Mouse (Mus musculus) heart, embryonic 15.5 days (tissue): Measurements from ENCODE around the gene Trarg1. TPM values are rescaled to one million over a fixed set of nuclear protein-coding genes. Genes with fewer than 3 reads are reported as not detected.

Experiments used
- ATAC-seq: fragments of 200-750 bp; cut with Nextera tagmentation; replicated peaks from 2 replicates; pipeline ENCODE4 v1.8.0; 2017; ENCODE audit warnings: low read depth, moderate TSS enrichment; ENCODE audit not compliant: insufficient number of reproducible peaks, insufficient read depth, low FRiP score
- H3K27ac ChIP-seq: fragments of 300-500 bp; sonication (generic); 2 replicates; pipeline ENCODE4 v1.5.1; 2015; ENCODE audit warnings: mild to moderate bottlenecking, inconsistent platforms
- H3K27me3 ChIP-seq: fragments of 300-500 bp; sonication (generic); 2 replicates; pipeline ENCODE4 v1.6.1; 2015; ENCODE audit warnings: inconsistent platforms
- H3K36me3 ChIP-seq: fragments of 300-500 bp; sonication (generic); 2 replicates; pipeline ENCODE4 v1.6.1; 2015; ENCODE audit warnings: mild to moderate bottlenecking, inconsistent platforms
- H3K4me1 ChIP-seq: fragments of 300-500 bp; sonication (generic); replicated peaks from 2 replicates; pipeline ENCODE4 v1.6.1; 2015; ENCODE audit warnings: inconsistent platforms
- H3K4me2 ChIP-seq: fragments of 300-500 bp; sonication (generic); 2 replicates; pipeline ENCODE4 v1.6.1; 2015; ENCODE audit warnings: inconsistent platforms, mild to moderate bottlenecking, moderate library complexity
- H3K4me3 ChIP-seq: fragments of 300-500 bp; sonication (generic); 2 replicates; pipeline ENCODE4 v1.5.1; 2015; ENCODE audit warnings: mild to moderate bottlenecking, inconsistent platforms
- H3K9ac ChIP-seq: fragments of 300-500 bp; sonication (generic); 2 replicates; pipeline ENCODE4 v1.6.1; 2015; ENCODE audit warnings: mild to moderate bottlenecking, inconsistent platforms
- H3K9me3 ChIP-seq: fragments of 300-500 bp; sonication (generic); replicated peaks from 2 replicates; pipeline ENCODE4 v1.6.1; 2016; ENCODE audit warnings: inconsistent platforms
- WGBS: fragments of 180-500 bp; shearing (Covaris S2); methylation state at CpG from one replicate; pipeline ENCODE4 v1.1.7; 2015; ENCODE audit warnings: mixed read lengths; 5-methylcytosine and 5-hydroxymethylcytosine counted together
- polyA plus RNA-seq: library from polyadenylated mRNA; unstranded; fragments of >200 nt; fragmentation: Nextera tagmentation; extraction: Ambion mirVana; gene quantifications from 2 replicates; pipeline ENCODE4 v1.2.1, GENCODE M21; 2015

The Trarg1 gene
- polyA plus RNA-seq, 1 experiment from 2014 or later: 0.24 TPM

- WGBS: 71% methylated on average over 3 of the region's 3 CpGs
- no peaks in the 10 kb centered on the region for H3K4me1 ChIP-seq
- no peak overlapping the region for H3K9ac ChIP-seq
- H3K27ac ChIP-seq: no peak overlapping the region
- H3K9me3 ChIP-seq: no peaks in the 10 kb centered on the region
- no peak for ATAC-seq
- peaks cover 3% of the 10 kb centered on the region; the same call in 1 of the 2 replicates for H3K27me3 ChIP-seq
- H3K4me2 ChIP-seq: no peak overlapping the region
- no peak overlapping the region for H3K4me3 ChIP-seq
- H3K36me3 ChIP-seq: no peaks in the 10 kb centered on the region
These were observed 26.7 kb upstream of the Trarg1 start for GRCm38 (mm10) chr11:76652838-76653334.

GRCm38 (mm10) chr11:76655106-76655505, 24.5 kb upstream of the Trarg1 start:
- Histone ChIP-seq H3K27ac (no peak overlapping the region), H3K36me3 (no peaks in the 10 kb centered on the region), H3K9ac (no peak overlapping the region), H3K4me1 (no peaks in the 10 kb centered on the region), H3K4me2 (peak overlapping the region; percentile 54), H3K27me3 (peaks cover 3% of the 10 kb centered on the region; the same call in 1 of the 2 replicates), H3K9me3 (no peaks in the 10 kb centered on the region), H3K4me3 (peak overlapping the region; percentile 33)
- no peak for ATAC-seq
- 6% methylated on average over 10 of the region's 10 CpGs for WGBS

- H3K27ac ChIP-seq: no peak overlapping the region
- H3K9ac ChIP-seq: no peak overlapping the region
- H3K9me3 ChIP-seq: no peaks in the 10 kb centered on the region
- no peaks in the 10 kb centered on the region for H3K4me1 ChIP-seq
- no peaks in the 10 kb centered on the region for H3K36me3 ChIP-seq
- no peak overlapping the region for H3K4me2 ChIP-seq
- ATAC-seq: no peak
- no peak overlapping the region for H3K4me3 ChIP-seq
- 52% methylated on average over 4 of the region's 4 CpGs for WGBS
- H3K27me3 ChIP-seq: peaks cover 3% of the 10 kb centered on the region; the same call in 1 of the 2 replicates
These were observed 22.1 kb upstream of the Trarg1 start for GRCm38 (mm10) chr11:76657450-76657970.

GRCm38 (mm10) chr11:76659138-76659930, 20.3 kb upstream of the Trarg1 start:
- peaks cover 14% of the 10 kb centered on the region for H3K27me3 ChIP-seq
- no peak overlapping the region for H3K27ac ChIP-seq
- H3K9ac ChIP-seq: no peak overlapping the region
- 78% methylated on average over 14 of the region's 14 CpGs for WGBS
- no peak for ATAC-seq
- no peak overlapping the region for H3K4me2 ChIP-seq
- no peaks in the 10 kb centered on the region for H3K4me1 ChIP-seq
- H3K4me3 ChIP-seq: no peak overlapping the region
- H3K9me3 ChIP-seq: no peaks in the 10 kb centered on the region
- H3K36me3 ChIP-seq: no peaks in the 10 kb centered on the region

- Histone ChIP-seq H3K27ac (no peak overlapping the region), H3K4me2 (no peak overlapping the region), H3K27me3 (peaks cover 37% of the 10 kb centered on the region), H3K36me3 (no peaks in the 10 kb centered on the region), H3K9me3 (no peaks in the 10 kb centered on the region), H3K9ac (no peak overlapping the region), H3K4me1 (peaks cover 4% of the 10 kb centered on the region), H3K4me3 (no peak overlapping the region)
- ATAC-seq: no peak
- WGBS: 44% methylated on average over 7 of the region's 7 CpGs
These were observed 17.7 kb upstream of the Trarg1 start for GRCm38 (mm10) chr11:76661790-76662468.

- no peaks in the 10 kb centered on the region for H3K9me3 ChIP-seq
- peak overlapping the region; percentile 31 for H3K9ac ChIP-seq
- peak overlapping the region; percentile 64 for H3K4me2 ChIP-seq
- peaks cover 4% of the 10 kb centered on the region for H3K4me1 ChIP-seq
- ATAC-seq: no peak
- H3K27me3 ChIP-seq: peaks cover 72% of the 10 kb centered on the region
- H3K36me3 ChIP-seq: no peaks in the 10 kb centered on the region
- H3K4me3 ChIP-seq: peak overlapping the region; percentile 40
- no peak overlapping the region for H3K27ac ChIP-seq
- 10% methylated on average over 35 of the region's 35 CpGs for WGBS
These were observed 13.5 kb upstream of the Trarg1 start for GRCm38 (mm10) chr11:76666002-76666649.

- Histone ChIP-seq H3K27ac (no peak overlapping the region), H3K9me3 (no peaks in the 10 kb centered on the region), H3K27me3 (peaks cover 89% of the 10 kb centered on the region), H3K4me1 (peaks cover 10% of the 10 kb centered on the region), H3K4me2 (no peak overlapping the region), H3K9ac (no peak overlapping the region), H3K4me3 (no peak overlapping the region), H3K36me3 (no peaks in the 10 kb centered on the region)
- 27% methylated on average over 4 of the region's 4 CpGs for WGBS
- ATAC-seq: no peak
These were observed 11.8 kb upstream of the Trarg1 start for GRCm38 (mm10) chr11:76667807-76668206.

GRCm38 (mm10) chr11:76671871-76672475, 7.6 kb upstream of the Trarg1 start, which contains the start of gene Bhlha9:
Bhlha9 (plus strand) TSS chr11:76672470.
- no peak for ATAC-seq
- Histone ChIP-seq H3K9me3 (no peaks in the 10 kb centered on the region), H3K4me2 (peak within 1 kb of the TSS; percentile 61), H3K4me3 (peak within 1 kb of the TSS; percentile 38), H3K4me1 (peaks cover 10% of the 10 kb centered on the region), H3K36me3 (no peaks in the 10 kb centered on the region), H3K27me3 (peaks cover 88% of the 10 kb centered on the region), H3K9ac (no peak within 1 kb of the TSS), H3K27ac (no peak within 1 kb of the TSS)
- 57% methylated on average over 15 of the region's 15 CpGs for WGBS

GRCm38 (mm10) chr11:76672561-76673384, 6.8 kb upstream of the Trarg1 start:
- Histone ChIP-seq H3K4me1 (peaks cover 10% of the 10 kb centered on the region), H3K9me3 (no peaks in the 10 kb centered on the region), H3K9ac (no peak overlapping the region), H3K27me3 (peaks cover 82% of the 10 kb centered on the region), H3K36me3 (no peaks in the 10 kb centered on the region), H3K4me2 (peak overlapping the region; percentile 61), H3K27ac (no peak overlapping the region), H3K4me3 (peak overlapping the region; percentile 38)
- WGBS: 3% methylated on average over 63 of the region's 64 CpGs
- ATAC-seq: no peak

- WGBS: 46% methylated on average over 8 of the region's 8 CpGs
- no peak for ATAC-seq
- no peaks in the 10 kb centered on the region for H3K36me3 ChIP-seq
These were observed 5.4 kb upstream of the Trarg1 start for GRCm38 (mm10) chr11:76674199-76674598.

More at GRCm38 (mm10) chr11:76674199-76674598, 5.4 kb upstream of the Trarg1 start:
- no peak overlapping the region for H3K4me3 ChIP-seq
- H3K27ac ChIP-seq: no peak overlapping the region
- H3K27me3 ChIP-seq: peaks cover 73% of the 10 kb centered on the region
- no peaks in the 10 kb centered on the region for H3K9me3 ChIP-seq
- H3K4me1 ChIP-seq: peaks cover 10% of the 10 kb centered on the region
- H3K9ac ChIP-seq: no peak overlapping the region
- no peak overlapping the region for H3K4me2 ChIP-seq
